Mouse (Mus musculus) midbrain, embryonic 14.5 days (tissue): ENCODE measurements around the gene Chd9. TPM values are rescaled to one million over a fixed set of nuclear protein-coding genes. Genes with fewer than 3 reads are reported as not detected.
A peak's percentile ranks its signal among the peaks of the same experiment; 100 is the strongest.
"Not testable (repeated sequence)": the region's sequence is repeated elsewhere in the genome, so short reads cannot be mapped to it uniquely, and the experiment has no call there.

ENCODE experiments used
- ATAC-seq: fragments of 200-750 bp; cut with Nextera tagmentation; 2 replicates; pipeline ENCODE4 v1.8.0; 2017; ENCODE audit warnings: moderate number of reproducible peaks, moderate library complexity; ENCODE audit not compliant: low FRiP score, low TSS enrichment
- DNase-seq: peaks from one replicate; pipeline ENCODE4 v3.0.0-alpha.2; 2015
- H3K27ac ChIP-seq: fragments of 300-500 bp; sonication (generic); replicated peaks from 2 replicates; pipeline ENCODE4 v1.5.1; 2014; ENCODE audit warnings: mild to moderate bottlenecking, low read depth, low read length, moderate library complexity
- H3K27me3 ChIP-seq: fragments of 300-500 bp; sonication (generic); 2 replicates; pipeline ENCODE4 v1.6.1; 2014; ENCODE audit warnings: low read length, control low read depth, mixed read lengths; ENCODE audit not compliant: control insufficient read depth, insufficient read depth
- H3K36me3 ChIP-seq: fragments of 300-500 bp; sonication (generic); 2 replicates; pipeline ENCODE4 v1.6.1; 2014; ENCODE audit warnings: low read length, control low read depth; ENCODE audit not compliant: control insufficient read depth, insufficient read depth
- H3K4me1 ChIP-seq: fragments of 300-500 bp; sonication (generic); 2 replicates; pipeline ENCODE4 v1.6.1; 2014; ENCODE audit warnings: mild to moderate bottlenecking, antibody characterized with exemption, low read length, control low read depth; ENCODE audit not compliant: control insufficient read depth, insufficient read depth
- H3K4me2 ChIP-seq: fragments of 300-500 bp; sonication (generic); 2 replicates; pipeline ENCODE4 v1.6.1; 2014; ENCODE audit warnings: mild to moderate bottlenecking, low read length, moderate library complexity
- H3K4me3 ChIP-seq: fragments of 300-500 bp; sonication (generic); replicated peaks from 2 replicates; pipeline ENCODE4 v1.5.1; 2014; ENCODE audit warnings: low read depth, low read length
- H3K9ac ChIP-seq: fragments of 300-500 bp; sonication (generic); replicated peaks from 2 replicates; pipeline ENCODE4 v1.6.1; 2014; ENCODE audit warnings: mild to moderate bottlenecking, low read length, moderate library complexity
- H3K9me3 ChIP-seq: fragments of 300-500 bp; sonication (generic); 2 replicates; pipeline ENCODE4 v1.6.1; 2016; ENCODE audit warnings: low read length, control low read depth, mixed read lengths; ENCODE audit not compliant: control insufficient read depth
- WGBS: fragments of 180-500 bp; shearing (Covaris S2); extraction: QIAGEN DNeasy Blood & Tissue Kit; methylation state at CpG from one replicate; pipeline ENCODE4 v1.1.7; 2014; 5-methylcytosine and 5-hydroxymethylcytosine counted together
- polyA plus RNA-seq: library from polyadenylated mRNA; unstranded; fragments of >200 nt; fragmentation: Nextera tagmentation; extraction: Ambion mirVana; gene quantifications from 2 replicates; pipeline ENCODE4 v1.2.1, GENCODE M21; 2014

The Chd9 gene
- polyA plus RNA-seq, 1 experiment from 2014 or later = 90.8 TPM

GRCm38 (mm10) chr8:90885671-90886368 lies 57.7 kb downstream of the Chd9 start:
- Histone ChIP-seq H3K36me3 (no peaks in the 10 kb centered on the region), H3K27ac (no peak overlapping the region), H3K4me2 (no peak overlapping the region), H3K27me3 (no peaks in the 10 kb centered on the region), H3K9me3 (no peaks in the 10 kb centered on the region), H3K4me3 (no peak overlapping the region), H3K4me1 (no peaks in the 10 kb centered on the region), H3K9ac (no peak overlapping the region)
- 73% methylated on average over 2 of the region's 2 CpGs for WGBS
- ATAC-seq (no peak), DNase-seq (no peak)

- not testable (repeated sequence) for H3K36me3 ChIP-seq, H3K4me1 ChIP-seq, DNase-seq, H3K9ac ChIP-seq, H3K27me3 ChIP-seq, H3K27ac ChIP-seq, H3K4me2 ChIP-seq, H3K4me3 ChIP-seq, H3K9me3 ChIP-seq, ATAC-seq
- no CpG with 5 or more reads among the region's 15 CpGs for WGBS
Observed at GRCm38 (mm10) chr8:90886369-90886712, 58.2 kb downstream of the Chd9 start.

- WGBS = no CpG with 5 or more reads among the region's 20 CpGs
- peak overlapping the region; percentile 22; the same call in 1 of the 2 replicates for H3K4me3 ChIP-seq
- H3K4me1 ChIP-seq, H3K27ac ChIP-seq, H3K27me3 ChIP-seq, H3K9ac ChIP-seq, DNase-seq, H3K9me3 ChIP-seq, H3K36me3 ChIP-seq, ATAC-seq: not testable (repeated sequence)
- peak overlapping the region; percentile 37 for H3K4me2 ChIP-seq
Observed at GRCm38 (mm10) chr8:90887328-90887727, 59.2 kb downstream of the Chd9 start.

- Histone ChIP-seq H3K27ac (no peak overlapping the region), H3K9me3 (no peaks in the 10 kb centered on the region), H3K36me3 (no peaks in the 10 kb centered on the region), H3K4me1 (peaks cover 4% of the 10 kb centered on the region; the same call in 1 of the 2 replicates), H3K9ac (no peak overlapping the region), H3K27me3 (no peaks in the 10 kb centered on the region), H3K4me3 (no peak overlapping the region), H3K4me2 (no peak overlapping the region)
- no peak for DNase-seq
- 95% methylated on average over 8 of the region's 8 CpGs for WGBS
- ATAC-seq = no peak
Observed at GRCm38 (mm10) chr8:90891872-90892578, 63.9 kb downstream of the Chd9 start.

- H3K4me3 ChIP-seq = no peak overlapping the region
- H3K4me2 ChIP-seq = no peak overlapping the region
- no peak overlapping the region for H3K27ac ChIP-seq
- no peaks in the 10 kb centered on the region for H3K9me3 ChIP-seq
- WGBS = 89% methylated on average over 5 of the region's 5 CpGs
- H3K27me3 ChIP-seq = no peaks in the 10 kb centered on the region
- ATAC-seq (no peak), DNase-seq (no peak)
- H3K9ac ChIP-seq = no peak overlapping the region
- H3K4me1 ChIP-seq = peaks cover 4% of the 10 kb centered on the region; the same call in 1 of the 2 replicates
- no peaks in the 10 kb centered on the region for H3K36me3 ChIP-seq
Observed at GRCm38 (mm10) chr8:90892579-90892919, 64.4 kb downstream of the Chd9 start.

GRCm38 (mm10) chr8:90894231-90894914 lies 66.2 kb downstream of the Chd9 start:
- no peaks in the 10 kb centered on the region for H3K27me3 ChIP-seq
- no peak overlapping the region for H3K9ac ChIP-seq
- 71% methylated on average over 14 of the region's 14 CpGs for WGBS
- peaks cover 4% of the 10 kb centered on the region; the same call in 1 of the 2 replicates for H3K4me1 ChIP-seq
- H3K36me3 ChIP-seq = no peaks in the 10 kb centered on the region
- ATAC-seq = no peak
- H3K9me3 ChIP-seq = no peaks in the 10 kb centered on the region
- no peak overlapping the region for H3K4me3 ChIP-seq
- H3K27ac ChIP-seq = no peak overlapping the region
- H3K4me2 ChIP-seq = no peak overlapping the region
- no peak for DNase-seq

- Histone ChIP-seq H3K4me3 (no peak overlapping the region), H3K9me3 (no peaks in the 10 kb centered on the region), H3K9ac (no peak overlapping the region), H3K27ac (no peak overlapping the region), H3K36me3 (no peaks in the 10 kb centered on the region), H3K27me3 (no peaks in the 10 kb centered on the region), H3K4me2 (no peak overlapping the region), H3K4me1 (peaks cover 4% of the 10 kb centered on the region; the same call in 1 of the 2 replicates)
- ATAC-seq (no peak), DNase-seq (no peak)
- 52% methylated on average over 5 of the region's 5 CpGs for whole genome bisulfite sequencing
Observed at GRCm38 (mm10) chr8:90897343-90897742, 69.2 kb downstream of the Chd9 start.

GRCm38 (mm10) chr8:90898578-90898977 lies 70.4 kb downstream of the Chd9 start:
- no peaks in the 10 kb centered on the region for H3K27me3 ChIP-seq
- no peak overlapping the region for H3K4me3 ChIP-seq
- 48% methylated on average over 6 of the region's 6 CpGs for WGBS
- no peak overlapping the region for H3K9ac ChIP-seq
- H3K4me2 ChIP-seq = no peak overlapping the region
- H3K27ac ChIP-seq = no peak overlapping the region
- no peak for ATAC-seq
- H3K36me3 ChIP-seq = no peaks in the 10 kb centered on the region
- no peaks in the 10 kb centered on the region for H3K9me3 ChIP-seq
- DNase-seq = no peak
- H3K4me1 ChIP-seq = peaks cover 4% of the 10 kb centered on the region; the same call in 1 of the 2 replicates
